Mouse (Mus musculus): ENCODE data around the gene Fa2h. TPM values are rescaled to one million over a fixed set of nuclear protein-coding genes. Genes with fewer than 3 reads are reported as not detected.
"Not testable (repeated sequence)": the region's sequence is repeated elsewhere in the genome, so short reads cannot be mapped to it uniquely, and the experiment has no call there.

The Fa2h gene
- polyA plus RNA-seq, 1 experiment from 2014 or later, result not detected

- Histone ChIP-seq H3K36me3 (no peaks in the 10 kb centered on the region), H3K4me1 (replicated peaks) (no peaks in the 10 kb centered on the region), H3K9me3 (replicated peaks) (0 out of 2 replicates have a peak, but pooled peaks cover 2% of the 10 kb centered on the region), H3K27me3 (replicated peaks) (no peaks in the 10 kb centered on the region), H3K4me3 (no peak overlapping the region), H3K27ac (ENCODE audit: poor library complexity, severe bottlenecking) (no peak overlapping the region), H3K4me2 (no peak overlapping the region), H3K9ac (no peak overlapping the region)
- whole genome bisulfite sequencing, result 74% methylated on average over 6 of the region's 6 CpGs
- no peak for ATAC-seq (ENCODE audit: insufficient number of reproducible peaks, low FRiP score)
Measured at GRCm38 (mm10) chr8:111325222-111325790, 68.3 kb downstream of the Fa2h start.

- no peaks in the 10 kb centered on the region for H3K36me3 ChIP-seq
- WGBS, result 87% methylated on average over 12 of the region's 12 CpGs
- no peak for ATAC-seq (ENCODE audit: insufficient number of reproducible peaks, low FRiP score)
- H3K27me3 ChIP-seq (replicated peaks), result peaks cover 7% of the 10 kb centered on the region; the same call in 1 of the 2 replicates
- no peaks in the 10 kb centered on the region for H3K9me3 ChIP-seq (replicated peaks)
- no peaks in the 10 kb centered on the region for H3K4me1 ChIP-seq (replicated peaks)
- no peak overlapping the region for H3K4me3 ChIP-seq
- H3K4me2 ChIP-seq, result no peak overlapping the region
- H3K27ac ChIP-seq (ENCODE audit: poor library complexity, severe bottlenecking), result no peak overlapping the region
- H3K9ac ChIP-seq, result no peak overlapping the region
Measured at GRCm38 (mm10) chr8:111314729-111315128, 78.9 kb downstream of the Fa2h start.

- H3K36me3 ChIP-seq; H3K27me3 ChIP-seq (replicated peaks); H3K4me3 ChIP-seq; H3K9ac ChIP-seq; H3K9me3 ChIP-seq (replicated peaks); H3K4me1 ChIP-seq (replicated peaks); H3K27ac ChIP-seq (ENCODE audit: poor library complexity, severe bottlenecking); H3K4me2 ChIP-seq; ATAC-seq (ENCODE audit: insufficient number of reproducible peaks, low FRiP score): not testable (repeated sequence)
- whole genome bisulfite sequencing, result 91% methylated on average over 6 of the region's 6 CpGs
Measured at GRCm38 (mm10) chr8:111313961-111314360, 79.7 kb downstream of the Fa2h start.

GRCm38 (mm10) chr8:111312758-111313162, 80.9 kb downstream of the Fa2h start:
- no peak for ATAC-seq (ENCODE audit: insufficient number of reproducible peaks, low FRiP score)
- WGBS, result 71% methylated on average over 3 of the region's 3 CpGs
- H3K9me3 ChIP-seq (replicated peaks), result no peaks in the 10 kb centered on the region
- no peaks in the 10 kb centered on the region for H3K27me3 ChIP-seq (replicated peaks)
- H3K4me1 ChIP-seq (replicated peaks), result no peaks in the 10 kb centered on the region
- no peak overlapping the region for H3K4me2 ChIP-seq
- no peak overlapping the region for H3K4me3 ChIP-seq
- no peak overlapping the region for H3K27ac ChIP-seq (ENCODE audit: poor library complexity, severe bottlenecking)
- no peaks in the 10 kb centered on the region for H3K36me3 ChIP-seq
- no peak overlapping the region for H3K9ac ChIP-seq

GRCm38 (mm10) chr8:111310006-111310405, 83.6 kb downstream of the Fa2h start:
- WGBS, result 87% methylated on average over 15 of the region's 15 CpGs
- H3K9me3 ChIP-seq (replicated peaks); H3K4me2 ChIP-seq; H3K27me3 ChIP-seq (replicated peaks); H3K4me3 ChIP-seq; H3K9ac ChIP-seq; H3K36me3 ChIP-seq; H3K4me1 ChIP-seq (replicated peaks); H3K27ac ChIP-seq (ENCODE audit: poor library complexity, severe bottlenecking); ATAC-seq (ENCODE audit: insufficient number of reproducible peaks, low FRiP score): not testable (repeated sequence)

GRCm38 (mm10) chr8:111305031-111305730, 88.4 kb downstream of the Fa2h start:
- Histone ChIP-seq H3K9ac (no peak overlapping the region), H3K4me1 (replicated peaks) (no peaks in the 10 kb centered on the region), H3K27ac (ENCODE audit: poor library complexity, severe bottlenecking) (no peak overlapping the region), H3K4me3 (no peak overlapping the region), H3K36me3 (no peaks in the 10 kb centered on the region), H3K27me3 (replicated peaks) (no peaks in the 10 kb centered on the region), H3K4me2 (no peak overlapping the region), H3K9me3 (replicated peaks) (no peaks in the 10 kb centered on the region)
- ATAC-seq (ENCODE audit: insufficient number of reproducible peaks, low FRiP score), result no peak
- 23% methylated on average over 5 of the region's 5 CpGs for WGBS

GRCm38 (mm10) chr8:111304359-111304758, 89.3 kb downstream of the Fa2h start:
- Histone ChIP-seq H3K9me3 (replicated peaks) (no peaks in the 10 kb centered on the region), H3K27ac (ENCODE audit: poor library complexity, severe bottlenecking) (no peak overlapping the region), H3K27me3 (replicated peaks) (no peaks in the 10 kb centered on the region), H3K4me2 (no peak overlapping the region), H3K36me3 (no peaks in the 10 kb centered on the region), H3K4me3 (no peak overlapping the region), H3K9ac (no peak overlapping the region), H3K4me1 (replicated peaks) (no peaks in the 10 kb centered on the region)
- 83% methylated on average over 3 of the region's 3 CpGs for WGBS
- no peak for ATAC-seq (ENCODE audit: insufficient number of reproducible peaks, low FRiP score)

- H3K9ac ChIP-seq; H3K4me2 ChIP-seq; H3K4me1 ChIP-seq (replicated peaks); H3K27me3 ChIP-seq (replicated peaks); H3K4me3 ChIP-seq; H3K27ac ChIP-seq (ENCODE audit: poor library complexity, severe bottlenecking); H3K36me3 ChIP-seq; H3K9me3 ChIP-seq (replicated peaks); ATAC-seq (ENCODE audit: insufficient number of reproducible peaks, low FRiP score): not testable (repeated sequence)
- WGBS, result 66% methylated on average over 5 of the region's 5 CpGs
Measured at GRCm38 (mm10) chr8:111303076-111303803, 90.4 kb downstream of the Fa2h start.

GRCm38 (mm10) chr8:111300597-111301546, 92.8 kb downstream of the Fa2h start:
- ATAC-seq (ENCODE audit: insufficient number of reproducible peaks, low FRiP score), result no peak
- Histone ChIP-seq H3K9me3 (replicated peaks) (no peaks in the 10 kb centered on the region), H3K27ac (ENCODE audit: poor library complexity, severe bottlenecking) (peak overlapping the region; percentile 64; the same call in 1 of the 2 replicates), H3K4me1 (replicated peaks) (peaks cover 9% of the 10 kb centered on the region), H3K4me3 (peak overlapping the region; percentile 31), H3K4me2 (peak overlapping the region; percentile 53), H3K9ac (no peak overlapping the region), H3K27me3 (replicated peaks) (no peaks in the 10 kb centered on the region), H3K36me3 (peaks cover 11% of the 10 kb centered on the region)
- WGBS, result 63% methylated on average over 11 of the region's 11 CpGs

GRCm38 (mm10) chr8:111299821-111300568, 93.6 kb downstream of the Fa2h start, which contains the start of gene Rfwd3:
TSS of gene Rfwd3 (minus strand) at chr8:111300222.
- WGBS, result under 1% methylated on average over 54 of the region's 67 CpGs
- Histone ChIP-seq H3K4me1 (replicated peaks) (peaks cover 12% of the 10 kb centered on the region), H3K27ac (ENCODE audit: poor library complexity, severe bottlenecking) (peak within 1 kb of the TSS; percentile 93), H3K4me2 (peak within 1 kb of the TSS; percentile 74), H3K27me3 (replicated peaks) (no peaks in the 10 kb centered on the region), H3K9ac (peak within 1 kb of the TSS; percentile 91), H3K9me3 (replicated peaks) (no peaks in the 10 kb centered on the region), H3K36me3 (peaks cover 14% of the 10 kb centered on the region), H3K4me3 (peak within 1 kb of the TSS; percentile 84)
- ATAC-seq (ENCODE audit: insufficient number of reproducible peaks, low FRiP score), result peak; percentile 99

All from heart, embryonic 12.5 days (tissue).